Mouse (Mus musculus) liver, embryonic 12.5 days (tissue): Measurements from ENCODE around the gene Bmp8b. TPM values are rescaled to one million over a fixed set of nuclear protein-coding genes. Genes with fewer than 3 reads are reported as not detected.
A peak's percentile ranks its signal among the peaks of the same experiment; 100 is the strongest.
"Not testable (repeated sequence)": the region's sequence is repeated elsewhere in the genome, so short reads cannot be mapped to it uniquely, and the experiment has no call there.

Source experiments
- ATAC-seq: fragments of 200-750 bp; cut with Nextera tagmentation; 2 replicates; pipeline ENCODE4 v1.8.0; 2017; ENCODE audit warnings: moderate number of reproducible peaks, mild to moderate bottlenecking, moderate library complexity
- H3K27ac ChIP-seq: fragments of 300-500 bp; sonication (generic); 2 replicates; pipeline ENCODE4 v1.5.1; 2016; ENCODE audit warnings: mild to moderate bottlenecking
- H3K27me3 ChIP-seq: fragments of 300-500 bp; sonication (generic); replicated peaks from 2 replicates; pipeline ENCODE4 v1.6.1; 2016; ENCODE audit warnings: mild to moderate bottlenecking, moderate library complexity
- H3K36me3 ChIP-seq: fragments of 300-500 bp; sonication (generic); 2 replicates; pipeline ENCODE4 v1.6.1; 2016; ENCODE audit warnings: mild to moderate bottlenecking, moderate library complexity
- H3K4me1 ChIP-seq: fragments of 300-500 bp; sonication (generic); 2 replicates; pipeline ENCODE4 v1.6.1; 2016
- H3K4me2 ChIP-seq: fragments of 300-500 bp; sonication (generic); 2 replicates; pipeline ENCODE4 v1.6.1; 2016; ENCODE audit warnings: mild to moderate bottlenecking, moderate library complexity
- H3K4me3 ChIP-seq: fragments of 300-500 bp; sonication (generic); 2 replicates; pipeline ENCODE4 v1.5.1; 2016; ENCODE audit warnings: mild to moderate bottlenecking, moderate library complexity
- H3K9ac ChIP-seq: fragments of 300-500 bp; sonication (generic); 2 replicates; pipeline ENCODE4 v1.6.1; 2016; ENCODE audit warnings: mild to moderate bottlenecking, moderate library complexity
- H3K9me3 ChIP-seq: fragments of 300-500 bp; sonication (generic); replicated peaks from 2 replicates; pipeline ENCODE4 v1.6.1; 2016; ENCODE audit warnings: mild to moderate bottlenecking, moderate library complexity
- WGBS: fragments of 180-500 bp; shearing (Covaris S2); methylation state at CpG from one replicate; pipeline ENCODE4 v1.1.7; 2016; ENCODE audit not compliant: insufficient replicate concordance; 5-methylcytosine and 5-hydroxymethylcytosine counted together
- polyA plus RNA-seq: library from polyadenylated mRNA; unstranded; fragments of >200 nt; fragmentation: Nextera tagmentation; extraction: Ambion mirVana; gene quantifications from 2 replicates; pipeline ENCODE4 v1.2.1, GENCODE M21; 2016

Bmp8b gene
- polyA plus RNA-seq, 1 experiment from 2014 or later = 1.5 TPM

- Histone ChIP-seq H3K9me3 (no peaks in the 10 kb centered on the region), H3K27ac (no peak overlapping the region), H3K36me3 (no peaks in the 10 kb centered on the region), H3K4me1 (no peaks in the 10 kb centered on the region), H3K9ac (no peak overlapping the region), H3K4me3 (no peak overlapping the region), H3K4me2 (no peak overlapping the region), H3K27me3 (peaks cover 12% of the 10 kb centered on the region; the same call in 1 of the 2 replicates)
- 63% methylated on average over 2 of the region's 2 CpGs for WGBS
- no peak for ATAC-seq
Measured at GRCm38 (mm10) chr4:123085290-123085689, 19.7 kb upstream of the Bmp8b start.

GRCm38 (mm10) chr4:123086381-123086780 is 18.6 kb upstream of the Bmp8b start:
- no peak overlapping the region for H3K27ac ChIP-seq
- H3K4me3 ChIP-seq = no peak overlapping the region
- 74% methylated on average over 4 of the region's 4 CpGs for whole genome bisulfite sequencing
- no peak overlapping the region for H3K4me2 ChIP-seq
- H3K36me3 ChIP-seq = no peaks in the 10 kb centered on the region
- H3K9ac ChIP-seq = no peak overlapping the region
- no peaks in the 10 kb centered on the region for H3K9me3 ChIP-seq
- no peaks in the 10 kb centered on the region for H3K4me1 ChIP-seq
- ATAC-seq = no peak
- H3K27me3 ChIP-seq = peaks cover 10% of the 10 kb centered on the region; the same call in 1 of the 2 replicates

DNA sequence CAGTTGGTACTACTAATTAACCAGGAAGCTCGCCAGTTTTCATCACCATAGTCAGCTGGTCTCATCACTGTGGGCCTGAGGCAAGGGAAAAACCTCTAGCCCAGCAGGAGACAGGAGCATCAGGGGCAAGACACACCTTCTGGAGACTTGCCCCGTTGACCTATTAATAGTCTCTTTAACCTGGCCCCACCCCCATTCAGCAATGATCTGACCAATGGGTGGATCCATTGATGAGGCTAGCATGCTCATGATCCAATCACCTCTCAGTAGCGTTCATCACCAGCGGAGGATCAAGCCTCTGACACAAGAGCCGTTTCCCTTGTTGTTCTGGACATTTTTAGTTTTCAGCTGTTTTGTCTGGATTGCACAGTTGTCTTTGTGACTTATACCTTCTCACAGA is 12.3 kb upstream of the Bmp8b start:
- Histone ChIP-seq H3K36me3 (no peaks in the 10 kb centered on the region), H3K27ac (no peak overlapping the region), H3K4me1 (no peaks in the 10 kb centered on the region), H3K9ac (no peak overlapping the region), H3K9me3 (no peaks in the 10 kb centered on the region), H3K4me2 (no peak overlapping the region), H3K27me3 (peaks cover 9% of the 10 kb centered on the region; the same call in 1 of the 2 replicates), H3K4me3 (no peak overlapping the region)
- 0 out of 2 replicates have a peak, but pooled peaks have one; percentile 38 for ATAC-seq
- WGBS = 40% methylated on average over 5 of the region's 5 CpGs

DNA sequence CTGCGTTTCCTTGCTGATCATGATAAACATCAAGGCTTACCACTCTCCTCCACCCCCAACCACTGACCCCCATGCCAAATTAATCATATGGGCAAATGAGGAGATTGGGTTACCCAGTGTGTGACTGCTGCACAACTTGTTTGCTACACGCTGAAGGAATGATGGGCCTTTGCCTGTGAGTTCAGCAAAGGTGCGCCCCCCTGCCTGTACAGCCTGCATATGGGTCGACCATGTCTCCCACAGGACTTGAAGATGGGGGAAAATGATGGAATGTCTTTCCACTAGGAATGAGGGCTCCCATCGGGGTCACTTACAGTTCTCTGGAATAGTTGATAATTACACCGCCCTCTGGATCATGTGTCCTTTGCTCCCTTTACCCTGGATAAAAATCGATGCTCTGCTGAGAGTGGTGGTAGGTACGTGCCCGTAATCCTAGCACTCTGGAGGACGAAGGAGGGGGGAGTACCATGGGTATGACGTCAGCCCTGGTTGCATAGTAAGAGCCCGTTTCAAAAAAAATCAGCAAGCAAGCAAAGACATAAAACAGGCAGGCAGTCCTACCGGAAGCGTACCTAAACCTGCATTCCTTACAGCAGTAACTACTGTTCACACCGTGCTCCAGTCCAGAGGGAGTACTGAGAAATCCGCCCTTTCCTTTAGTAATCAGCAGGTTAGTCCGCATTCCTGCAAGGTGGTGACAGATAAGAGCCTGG is 11.7 kb upstream of the Bmp8b start:
- Histone ChIP-seq H3K4me1 (no peaks in the 10 kb centered on the region), H3K27ac (no peak overlapping the region), H3K9ac (no peak overlapping the region), H3K9me3 (no peaks in the 10 kb centered on the region), H3K27me3 (peaks cover 9% of the 10 kb centered on the region; the same call in 1 of the 2 replicates), H3K4me3 (no peak overlapping the region), H3K36me3 (no peaks in the 10 kb centered on the region), H3K4me2 (peak overlapping the region; percentile 37)
- ATAC-seq = peak; percentile 77
- 42% methylated on average over 17 of the region's 17 CpGs for WGBS

- Histone ChIP-seq H3K36me3 (no peaks in the 10 kb centered on the region), H3K27ac (no peak overlapping the region), H3K4me1 (no peaks in the 10 kb centered on the region), H3K9me3 (no peaks in the 10 kb centered on the region), H3K27me3 (peaks cover 9% of the 10 kb centered on the region; the same call in 1 of the 2 replicates), H3K9ac (no peak overlapping the region), H3K4me3 (no peak overlapping the region), H3K4me2 (peak overlapping the region; percentile 37)
- 0 out of 2 replicates have a peak, but pooled peaks have one; percentile 20 for ATAC-seq
- 50% methylated on average over 9 of the region's 9 CpGs for WGBS
Measured at GRCm38 (mm10) chr4:123093869-123094268, 11.1 kb upstream of the Bmp8b start.

DNA sequence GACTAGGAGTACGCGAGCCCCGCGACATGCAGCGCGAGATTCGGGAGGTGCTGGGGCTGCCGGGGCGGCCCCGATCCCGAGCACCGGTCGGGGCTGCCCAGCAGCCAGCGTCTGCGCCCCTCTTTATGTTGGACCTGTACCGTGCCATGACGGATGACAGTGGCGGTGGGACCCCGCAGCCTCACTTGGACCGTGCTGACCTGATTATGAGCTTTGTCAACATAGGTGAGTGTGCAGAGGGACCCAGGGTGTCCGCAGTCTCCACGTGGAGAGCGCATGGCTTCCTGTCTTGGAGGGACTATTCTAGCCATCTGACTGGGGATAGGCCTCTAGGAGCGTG is 456 bp downstream of the Bmp8b start:
- H3K4me1 ChIP-seq = peaks cover 9% of the 10 kb centered on the region
- H3K4me2 ChIP-seq = peak overlapping the region; percentile 56
- no peaks in the 10 kb centered on the region for H3K36me3 ChIP-seq
- peaks cover 64% of the 10 kb centered on the region for H3K27me3 ChIP-seq
- 16% methylated on average over 24 of the region's 24 CpGs for WGBS
- no peak overlapping the region for H3K9ac ChIP-seq
- ATAC-seq = peak; percentile 54
- H3K9me3 ChIP-seq = no peaks in the 10 kb centered on the region
- no peak overlapping the region for H3K27ac ChIP-seq
- peak overlapping the region; percentile 41 for H3K4me3 ChIP-seq

- 52% methylated on average over 7 of the region's 7 CpGs for WGBS
- Histone ChIP-seq H3K4me2 (0 out of 2 replicates have a peak overlapping the region, but pooled peaks have one; percentile 56), H3K27me3 (peaks cover 64% of the 10 kb centered on the region)
Measured at GRCm38 (mm10) chr4:123105929-123106328, 964 bp downstream of the Bmp8b start.

GRCm38 (mm10) chr4:123106864-123107263 is 1.9 kb downstream of the Bmp8b start:
- 72% methylated on average over 2 of the region's 2 CpGs for WGBS

More at GRCm38 (mm10) chr4:123105929-123106328, 964 bp downstream of the Bmp8b start:
- H3K4me3 ChIP-seq, H3K27ac ChIP-seq, H3K9me3 ChIP-seq, H3K4me1 ChIP-seq, H3K36me3 ChIP-seq, H3K9ac ChIP-seq: not testable (repeated sequence)
- peak; percentile 42 for ATAC-seq

GRCm38 (mm10) chr4:123108056-123108455 is 3.1 kb downstream of the Bmp8b start:
- Histone ChIP-seq H3K36me3 (no peaks in the 10 kb centered on the region), H3K4me3 (no peak overlapping the region), H3K4me1 (peaks cover 9% of the 10 kb centered on the region), H3K9ac (no peak overlapping the region), H3K27ac (no peak overlapping the region), H3K27me3 (peaks cover 60% of the 10 kb centered on the region), H3K9me3 (no peaks in the 10 kb centered on the region), H3K4me2 (no peak overlapping the region)
- 71% methylated on average over 5 of the region's 5 CpGs for WGBS
- no peak for ATAC-seq

More at GRCm38 (mm10) chr4:123106864-123107263, 1.9 kb downstream of the Bmp8b start:
- Histone ChIP-seq H3K4me2 (no peak overlapping the region), H3K27me3 (peaks cover 64% of the 10 kb centered on the region), H3K4me3 (no peak overlapping the region), H3K9me3 (no peaks in the 10 kb centered on the region), H3K36me3 (no peaks in the 10 kb centered on the region), H3K4me1 (peaks cover 9% of the 10 kb centered on the region), H3K27ac (no peak overlapping the region), H3K9ac (no peak overlapping the region)
- ATAC-seq = no peak

- no peak for ATAC-seq
- Histone ChIP-seq H3K4me1 (no peaks in the 10 kb centered on the region), H3K9me3 (no peaks in the 10 kb centered on the region), H3K4me2 (no peak overlapping the region), H3K9ac (no peak overlapping the region), H3K27ac (no peak overlapping the region), H3K4me3 (no peak overlapping the region), H3K36me3 (no peaks in the 10 kb centered on the region), H3K27me3 (peaks cover 52% of the 10 kb centered on the region)
- 69% methylated on average over 4 of the region's 4 CpGs for WGBS
Measured at GRCm38 (mm10) chr4:123110751-123111150, 5.8 kb downstream of the Bmp8b start.

DNA sequence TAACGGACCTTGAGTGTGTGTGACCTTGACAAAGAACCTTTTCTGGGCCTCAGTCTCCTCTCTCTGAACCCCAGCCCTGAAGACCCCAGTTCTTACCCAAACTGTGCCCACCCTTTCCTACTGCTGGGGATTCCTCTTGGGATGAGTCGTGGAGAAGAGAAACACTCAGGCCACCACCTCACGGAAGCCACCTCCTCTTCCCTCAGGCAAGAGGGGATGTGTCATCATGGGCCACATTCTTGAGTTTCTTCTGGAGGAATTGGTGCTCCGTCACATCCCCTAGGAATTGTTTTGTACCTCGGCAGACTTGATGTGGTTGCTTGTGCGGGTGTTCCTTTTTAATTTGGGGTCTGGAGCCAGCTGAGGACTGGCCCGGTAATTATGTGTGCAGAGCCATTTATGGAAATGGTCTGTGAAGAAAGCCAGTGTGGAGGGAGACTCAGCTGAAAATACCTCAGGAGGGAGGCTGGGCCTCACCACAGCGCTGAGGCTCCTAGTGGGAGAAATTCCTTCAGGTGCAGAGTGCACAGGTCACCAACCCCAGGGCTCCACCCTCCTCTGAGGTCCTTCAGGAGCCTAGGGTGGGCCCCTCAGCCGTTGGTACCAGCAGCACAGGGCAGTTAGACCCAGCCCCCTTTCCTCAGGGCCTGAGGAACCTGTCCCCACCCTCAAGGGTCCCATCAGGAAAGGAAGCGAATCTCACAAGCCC is 6.5 kb downstream of the Bmp8b start:
- not testable (repeated sequence) for H3K9me3 ChIP-seq, H3K4me1 ChIP-seq, ATAC-seq, H3K4me3 ChIP-seq, H3K9ac ChIP-seq, H3K4me2 ChIP-seq, H3K27ac ChIP-seq, H3K36me3 ChIP-seq
- 59% methylated on average over 10 of the region's 10 CpGs for WGBS
- peaks cover 52% of the 10 kb centered on the region for H3K27me3 ChIP-seq

DNA sequence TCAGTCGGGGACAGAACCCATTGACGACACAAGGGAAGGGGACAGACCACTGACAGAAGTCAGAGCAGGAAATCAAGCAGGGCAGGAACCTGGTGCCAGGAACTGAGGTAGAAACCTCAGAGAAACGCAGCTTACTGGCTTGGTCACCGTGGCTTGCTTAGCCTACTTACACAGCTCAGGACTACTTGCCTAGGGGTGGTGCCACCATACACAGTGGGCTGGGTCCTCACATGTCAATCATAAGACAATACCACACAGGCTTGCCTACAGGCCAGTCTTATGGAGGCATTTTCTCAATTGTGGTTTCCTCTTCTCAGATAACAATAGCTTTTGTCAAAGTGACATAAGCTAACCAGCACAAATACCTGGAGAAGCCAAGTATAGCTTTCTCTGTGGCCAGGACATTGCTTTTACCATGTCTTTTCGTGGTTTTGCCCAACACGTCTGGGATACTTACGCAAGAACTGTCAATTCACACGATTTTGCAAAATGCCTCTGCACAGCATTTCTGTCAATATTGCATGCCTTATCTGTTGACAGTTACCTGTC is 7.3 kb downstream of the Bmp8b start:
- H3K4me2 ChIP-seq = no peak overlapping the region
- H3K9me3 ChIP-seq = no peaks in the 10 kb centered on the region
- H3K9ac ChIP-seq = no peak overlapping the region
- 33% methylated on average over 8 of the region's 8 CpGs for WGBS
- H3K27ac ChIP-seq = no peak overlapping the region
- ATAC-seq = no peak
- H3K27me3 ChIP-seq = peaks cover 50% of the 10 kb centered on the region
- no peaks in the 10 kb centered on the region for H3K36me3 ChIP-seq
- no peaks in the 10 kb centered on the region for H3K4me1 ChIP-seq
- no peak overlapping the region for H3K4me3 ChIP-seq
